Mouse (Mus musculus) gastrocnemius, postnatal 4 days (tissue): Measurements from ENCODE around the gene Ffar4. TPM values are rescaled to one million over a fixed set of nuclear protein-coding genes. Genes with fewer than 3 reads are reported as not detected.

Source experiments
- DNase-seq, 2 experiments: peaks; one replicate each; pipeline ENCODE4 v3.0.0; 2021 to 2022; ENCODE audit warnings: low spot score in 2 of 2, mixed read lengths in 2 of 2
- total RNA-seq, 2 experiments: library from RNA; stranded (reverse); gene quantifications; 2 replicates each; pipeline ENCODE4 v1.2.3; 2021

Gene Ffar4
- total RNA-seq, 2 experiments from 2014 or later, result 0.31 TPM; not detected in 1

DNA sequence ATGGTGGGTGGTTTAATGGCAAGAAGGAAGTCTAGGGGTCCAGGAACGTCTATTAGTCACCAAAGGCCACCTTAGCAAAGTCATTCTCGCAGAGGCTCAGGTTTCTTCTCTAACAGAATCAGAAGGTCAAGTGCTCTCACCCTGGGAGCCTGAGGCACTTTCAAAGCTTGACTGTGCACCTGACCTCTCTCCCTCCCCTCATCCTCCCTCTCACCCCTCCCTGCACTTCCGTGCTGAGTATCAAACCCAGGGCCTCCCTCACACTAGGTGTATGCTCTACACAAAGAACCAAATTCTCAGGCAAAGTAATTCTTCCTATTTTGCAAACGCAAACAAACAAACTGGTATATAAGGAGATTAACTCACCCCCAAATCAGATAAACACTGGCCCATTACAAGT is 640 bp upstream of the Ffar4 start:
- no peak for DNase-seq

DNA sequence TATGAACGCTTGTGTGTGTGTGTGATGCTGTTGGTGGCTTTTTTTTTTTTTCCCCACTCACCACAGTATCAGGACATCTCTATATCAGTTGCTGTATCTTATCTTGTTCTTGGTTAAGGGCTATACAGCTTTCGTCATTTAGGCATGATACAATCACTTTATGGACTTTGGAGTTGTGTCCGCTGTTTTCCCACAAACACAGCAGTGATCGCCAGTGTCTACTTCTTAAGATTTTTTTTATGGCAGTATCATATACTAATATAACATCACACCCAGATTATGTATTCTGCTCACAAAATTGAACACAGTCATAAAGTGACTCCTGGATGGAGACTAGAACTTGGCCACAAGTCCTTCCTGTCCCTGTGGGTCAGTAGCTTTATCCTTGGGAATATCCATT is 11.0 kb downstream of the Ffar4 start:
- no peak for DNase-seq

DNA sequence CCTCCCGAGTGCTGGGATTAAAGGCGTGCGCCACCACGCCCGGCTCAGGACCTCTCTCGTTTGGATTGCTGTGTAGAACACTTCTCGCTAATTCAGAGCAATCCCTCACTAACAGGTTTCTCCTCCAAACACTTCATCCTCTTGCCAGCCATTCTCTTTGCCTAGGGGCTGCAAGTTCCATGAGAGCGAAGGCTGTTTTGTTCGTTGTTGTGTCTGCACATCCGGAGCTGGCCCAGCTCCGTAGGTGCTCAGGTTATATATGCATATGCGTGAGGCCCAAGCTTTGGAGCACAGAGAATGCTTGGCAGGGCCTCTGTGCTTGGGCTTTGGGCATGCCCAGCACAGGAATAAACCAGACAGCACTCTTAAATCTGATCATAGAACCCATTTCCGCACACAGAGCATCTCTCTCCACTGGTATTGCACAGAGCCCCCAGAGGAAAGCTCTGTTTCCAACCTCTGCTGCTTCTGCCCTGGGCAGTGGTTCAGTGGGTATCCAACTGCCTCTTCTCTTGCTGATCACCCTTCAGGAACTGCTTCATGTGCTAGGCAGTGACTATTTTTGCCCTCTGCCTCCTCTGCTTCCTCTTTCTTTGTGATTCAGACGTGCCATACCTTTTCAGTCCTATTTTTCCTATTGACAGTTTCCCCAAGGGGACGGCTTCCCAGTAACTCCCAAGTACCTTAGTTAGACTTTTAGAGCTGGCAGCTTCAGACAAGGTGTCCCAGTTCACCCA is 12.8 kb downstream of the Ffar4 start:
- DNase-seq, result no peak

DNA sequence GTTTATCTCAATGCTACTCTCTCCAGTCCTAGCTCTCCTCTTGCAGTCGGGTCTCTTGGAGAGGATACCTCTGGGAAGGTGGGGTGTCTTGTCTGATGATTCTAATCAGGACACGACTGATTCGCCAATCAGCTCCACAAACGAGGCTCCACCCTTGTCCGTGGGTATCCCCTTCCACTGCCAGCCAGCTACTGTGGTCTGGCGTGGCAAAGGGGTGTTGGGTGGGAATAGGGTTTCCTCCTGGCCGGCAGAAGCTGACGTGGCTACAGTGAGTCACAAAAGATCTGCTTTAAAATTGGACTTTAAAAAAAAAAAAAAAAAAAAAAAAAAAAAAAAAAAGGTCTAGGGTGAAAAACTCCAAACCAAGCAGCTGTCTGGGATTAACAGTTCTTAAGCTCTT is 14.2 kb downstream of the Ffar4 start:
- no peak for DNase-seq

DNA sequence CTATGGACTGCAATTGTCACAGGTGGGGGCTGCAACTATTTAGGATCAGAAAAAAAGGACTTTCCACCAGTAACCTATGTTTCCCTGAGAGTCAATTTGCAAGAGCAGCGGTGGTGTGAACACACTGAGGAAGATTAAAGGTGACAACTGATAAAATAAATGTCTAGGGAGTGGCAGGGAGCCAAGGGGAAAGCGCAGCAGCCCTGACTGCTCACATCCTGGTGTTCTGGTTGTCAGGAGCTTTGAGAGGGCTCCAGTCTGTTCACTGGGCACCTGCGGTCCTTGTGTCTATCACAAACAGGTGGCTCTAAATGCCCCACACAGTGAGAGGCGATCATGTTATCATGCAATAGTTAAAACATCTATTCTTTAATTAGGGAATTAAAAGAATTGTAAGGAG is 15.7 kb downstream of the Ffar4 start:
- DNase-seq, result no peak

DNA sequence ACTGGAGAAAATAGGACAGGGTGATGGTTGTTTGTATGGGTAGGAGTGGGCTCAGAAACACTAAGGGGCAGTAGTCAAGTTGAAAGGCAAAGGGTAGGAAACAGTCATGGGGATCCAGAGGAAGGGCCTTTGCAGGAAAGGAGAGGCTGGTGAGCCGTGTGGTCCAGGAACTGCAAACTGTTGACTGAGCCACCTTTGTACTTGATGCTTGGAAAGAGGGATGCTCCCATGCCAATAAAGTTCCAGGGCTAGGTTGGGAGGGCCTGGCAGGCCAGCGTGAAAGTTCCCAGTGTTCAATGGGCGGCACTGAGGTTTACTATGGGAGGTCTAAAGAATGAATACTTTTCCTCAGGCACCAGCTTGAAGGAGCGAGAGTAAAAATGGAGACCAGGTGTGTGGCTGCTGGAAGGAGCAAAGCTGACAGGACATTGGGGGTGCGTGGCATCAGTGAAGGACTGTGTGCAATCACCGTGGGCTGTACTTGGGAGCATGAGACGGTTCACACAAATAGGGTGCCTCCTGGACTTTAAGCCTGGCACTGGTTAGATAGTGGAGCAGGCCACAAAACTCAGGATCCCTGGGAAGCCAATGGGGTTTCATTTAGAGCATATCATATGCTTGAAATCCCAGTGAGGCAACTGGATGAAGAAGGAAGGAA is 18.1 kb downstream of the Ffar4 start:
- no peak for DNase-seq

DNA sequence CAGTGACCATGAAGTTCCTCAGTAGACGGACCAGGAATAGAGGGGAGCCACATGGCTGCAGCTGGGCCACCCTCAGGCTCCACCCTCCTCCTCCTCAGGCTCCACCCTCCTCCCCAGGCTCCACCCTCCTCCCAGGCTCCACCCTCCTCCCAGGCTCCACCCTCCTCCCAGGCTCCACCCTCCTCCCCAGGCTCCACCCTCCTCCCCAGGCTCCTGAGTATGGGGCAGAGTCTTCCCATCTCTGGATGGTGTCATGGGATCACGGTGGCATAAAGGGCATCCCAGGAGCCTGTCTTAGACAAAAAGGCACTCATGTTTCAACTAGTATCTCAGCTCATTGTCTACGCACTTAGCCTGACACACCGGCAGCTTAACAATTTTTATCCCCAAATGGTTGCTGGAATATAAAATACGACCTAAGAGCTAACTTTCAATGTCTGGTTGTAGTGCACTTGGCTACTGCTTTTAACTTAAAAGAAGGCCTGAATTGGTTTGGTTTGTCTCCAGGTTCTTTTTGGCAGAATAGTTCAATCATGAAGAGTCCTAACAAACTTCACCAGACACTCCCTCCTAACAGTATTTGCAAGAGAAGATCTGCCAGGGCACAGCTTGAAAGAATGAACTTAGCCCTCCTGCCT is 23.4 kb downstream of the Ffar4 start:
- no peak for DNase-seq

DNA sequence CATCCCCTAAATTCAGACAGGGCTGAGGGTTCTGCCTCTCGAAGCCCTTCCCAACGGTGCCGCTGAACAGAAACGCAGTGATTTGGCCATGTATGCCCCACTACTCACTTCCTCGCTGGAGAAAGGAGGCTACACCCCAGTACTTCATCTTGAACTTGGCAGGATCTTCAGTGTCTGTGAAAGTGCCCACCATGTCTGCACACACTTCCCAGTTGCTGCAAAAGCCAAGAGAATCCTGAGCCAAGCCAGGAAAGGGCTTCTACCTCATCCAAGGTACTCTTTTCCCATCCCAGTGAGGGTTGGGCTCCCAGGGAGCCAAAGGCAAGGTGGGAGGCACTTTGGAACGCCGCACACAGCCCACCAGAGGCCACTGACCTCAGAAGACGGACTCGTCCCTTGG is 27.1 kb downstream of the Ffar4 start:
- DNase-seq, result no peak

DNA sequence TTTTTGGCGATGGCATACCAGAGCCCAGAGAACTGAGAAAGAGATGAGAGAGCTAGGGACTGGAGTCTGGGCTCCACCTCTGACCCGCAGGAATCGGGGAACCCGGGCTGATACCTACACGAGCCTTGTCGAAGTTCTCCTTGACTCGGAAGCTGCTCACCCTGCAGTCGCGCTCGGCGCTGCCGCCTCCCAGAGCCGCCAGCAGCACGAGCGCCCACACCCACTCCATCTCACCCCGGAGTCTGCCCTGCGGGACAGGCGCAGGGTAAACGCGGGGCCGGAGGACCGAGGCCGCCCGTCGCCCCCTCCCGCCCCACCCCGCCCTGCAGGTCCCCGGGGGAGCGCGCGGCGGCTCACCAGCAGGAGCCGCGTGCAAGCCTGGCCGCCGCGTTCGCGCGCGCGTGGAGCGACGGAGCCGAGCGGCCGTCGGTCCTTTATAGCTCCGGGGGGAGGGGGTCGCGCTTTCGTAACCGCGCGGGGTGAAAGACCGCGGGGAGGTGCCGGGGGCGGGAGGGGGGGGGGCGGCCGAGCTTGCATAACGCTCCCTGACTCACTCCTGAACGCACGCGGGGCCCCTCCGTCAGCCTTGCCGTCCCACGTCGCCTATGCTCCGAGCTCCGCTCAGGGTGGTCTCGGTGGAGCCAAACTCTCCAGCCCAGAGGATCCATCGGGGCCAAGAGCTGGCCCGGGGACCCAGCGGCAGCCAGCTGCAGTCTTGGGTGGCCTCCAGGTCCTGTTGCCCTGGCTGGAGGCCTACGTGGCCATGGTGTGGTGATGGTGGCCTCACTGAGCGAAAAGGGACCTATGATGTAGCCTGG is 27.7 kb downstream of the Ffar4 start:
- DNase-seq, result peak; percentile 46 to 53

DNA sequence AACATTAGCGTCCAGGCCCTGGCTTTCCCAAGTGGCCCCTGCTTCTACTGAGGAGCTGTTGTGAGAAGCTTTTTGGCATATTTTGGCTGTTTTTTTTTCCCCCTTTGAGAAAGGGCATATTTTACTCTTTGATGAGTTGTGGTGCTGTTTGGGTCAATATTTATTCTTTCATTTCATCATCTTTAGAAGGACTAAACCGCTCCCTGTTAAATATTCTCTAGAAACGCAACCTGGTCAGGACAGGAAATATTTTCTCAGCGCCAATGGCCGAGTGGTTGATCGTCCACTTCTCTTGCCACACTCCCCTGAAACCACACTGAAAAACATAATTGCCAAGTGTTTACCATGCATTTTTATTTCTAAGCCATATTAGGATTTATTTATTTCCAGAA is 28.3 kb downstream of the Ffar4 start, which contains the start of gene Rbp4:
TSS of gene Rbp4 (minus strand) at position 63 of the 392 bp plus-strand sequence.
- DNase-seq, result no peak

DNA sequence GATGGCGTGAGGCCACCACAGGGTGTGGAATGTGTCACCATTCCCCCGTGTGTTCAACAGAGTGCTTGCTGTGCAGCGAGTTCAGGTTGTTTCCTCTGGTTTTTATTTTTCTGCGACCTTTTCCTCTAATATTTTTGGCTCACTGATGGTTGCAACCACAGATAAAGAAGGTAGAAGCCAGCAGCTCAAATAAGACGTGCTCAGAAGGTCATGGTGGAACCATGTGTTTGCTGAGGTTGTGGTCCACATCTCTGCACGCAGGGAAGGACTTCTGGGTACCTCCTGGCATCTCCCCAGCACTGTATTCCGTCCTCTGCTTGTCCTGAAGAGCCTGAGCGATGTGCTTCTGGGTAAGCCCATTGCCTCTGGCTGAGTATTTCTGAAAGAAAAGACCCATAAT is 29.8 kb downstream of the Ffar4 start:
- no peak for DNase-seq

DNA sequence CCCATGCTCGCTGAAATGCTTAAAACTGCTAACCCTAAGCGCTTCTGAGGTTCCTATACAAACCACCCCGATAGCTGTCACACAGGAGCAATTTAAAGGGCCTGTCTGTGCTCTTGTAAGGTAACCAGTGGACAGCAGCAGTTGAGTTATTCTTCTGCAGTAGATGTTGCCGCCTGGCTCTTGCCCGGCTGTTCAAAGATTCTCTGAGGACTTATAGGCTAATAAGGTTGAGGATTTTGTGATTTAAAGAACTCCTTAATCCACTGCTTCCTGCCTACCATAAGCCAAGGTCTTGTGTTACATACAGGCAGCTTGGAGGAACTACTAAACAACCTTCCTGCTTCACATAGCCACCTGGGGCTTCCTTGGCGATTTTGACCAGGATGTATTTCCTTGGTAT is 35.6 kb downstream of the Ffar4 start, which contains the start of gene Pde6c:
TSS of gene Pde6c (plus strand) at position 301 of the 400 bp plus-strand sequence.
- DNase-seq, result no peak

DNA sequence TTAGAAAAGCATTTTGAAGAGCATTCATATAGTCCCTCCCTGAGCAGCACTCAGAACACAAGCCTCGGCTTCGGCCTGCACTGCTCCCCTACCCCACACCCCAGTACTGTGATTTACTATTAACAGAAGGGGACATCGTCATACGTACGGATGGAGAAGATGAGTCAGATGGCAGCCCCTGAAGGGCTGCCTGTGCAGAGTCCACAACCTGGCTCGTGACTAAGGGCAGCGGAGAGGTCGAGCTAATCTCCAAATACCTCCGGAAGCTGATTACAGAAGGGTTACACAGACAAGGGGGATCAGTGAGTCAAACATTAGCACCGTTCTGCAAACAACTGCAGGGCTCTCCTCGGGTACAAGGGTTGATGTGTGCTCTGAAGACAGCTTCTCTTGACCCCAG is 37.1 kb downstream of the Ffar4 start:
- no peak for DNase-seq

DNA sequence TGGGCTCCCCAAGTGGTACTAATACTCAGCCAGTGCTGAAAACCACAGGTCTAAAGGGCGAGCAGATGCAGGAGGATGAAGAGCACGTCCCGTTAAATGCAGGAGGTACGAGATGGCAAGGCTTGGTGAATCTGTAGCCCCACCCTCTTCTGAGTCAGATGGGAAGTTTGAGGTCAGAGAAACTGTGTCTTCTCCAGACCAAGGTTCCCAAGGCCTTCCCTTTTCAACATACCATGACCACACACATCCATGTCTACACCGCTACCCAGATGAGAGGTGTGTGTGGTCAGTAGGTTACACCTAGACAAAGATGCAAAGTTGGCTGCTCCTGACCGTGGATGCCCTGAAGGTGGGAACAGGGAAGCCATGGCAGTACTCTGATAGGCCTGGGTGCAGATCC is 37.9 kb downstream of the Ffar4 start:
- no peak for DNase-seq

DNA sequence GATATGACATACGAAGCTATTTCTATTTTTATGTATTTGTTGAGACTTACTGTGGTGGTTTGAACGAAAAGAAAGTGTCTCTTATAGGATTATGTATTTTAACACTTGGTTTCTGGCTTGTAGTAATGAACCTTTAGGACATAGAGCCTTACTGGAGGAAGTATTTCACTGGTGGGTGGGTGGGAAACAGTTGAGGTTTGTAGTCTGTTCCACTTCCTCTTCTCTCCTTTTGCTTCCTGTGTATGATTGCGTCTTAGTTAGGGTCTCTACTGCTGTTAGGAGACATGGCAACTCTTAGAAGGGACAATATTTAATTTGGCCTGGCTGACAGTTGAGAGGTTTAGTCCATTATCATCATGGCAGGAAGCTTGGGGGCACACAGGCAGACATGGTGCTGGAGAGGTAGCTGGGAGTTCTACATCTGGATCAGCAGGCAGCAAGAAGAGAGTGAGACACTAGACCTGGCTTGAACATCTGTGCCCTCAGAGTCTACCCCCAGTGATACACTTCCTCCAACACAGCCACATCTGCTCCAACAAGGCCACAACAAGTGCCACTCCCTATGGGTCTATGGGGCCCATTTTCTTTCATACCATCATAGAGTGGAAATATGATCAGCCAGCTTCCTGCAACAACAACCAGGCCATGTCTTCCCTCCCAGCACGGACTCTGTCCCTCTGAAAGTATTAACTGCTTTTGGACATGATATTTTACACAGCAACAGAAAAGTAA is 46.8 kb downstream of the Ffar4 start:
- DNase-seq, result no peak

DNA sequence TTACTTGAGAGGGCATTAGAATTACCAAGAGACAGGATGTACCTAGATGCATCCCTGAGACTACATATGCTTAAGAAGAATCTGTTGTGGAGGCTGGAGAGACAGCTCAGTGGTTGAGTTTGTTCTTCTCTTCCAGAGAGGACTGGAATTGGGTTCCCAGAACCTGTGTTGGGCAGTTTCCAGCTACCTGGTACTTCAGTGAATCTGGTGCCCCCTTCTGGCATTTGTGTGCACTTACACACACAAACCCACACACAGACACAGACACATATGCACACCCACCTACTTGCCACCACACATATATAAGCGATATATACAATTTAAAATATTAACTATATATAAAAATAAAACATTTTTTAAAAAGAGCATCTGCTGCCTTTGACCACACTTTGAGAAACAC is 59.4 kb downstream of the Ffar4 start:
- no peak for DNase-seq

DNA sequence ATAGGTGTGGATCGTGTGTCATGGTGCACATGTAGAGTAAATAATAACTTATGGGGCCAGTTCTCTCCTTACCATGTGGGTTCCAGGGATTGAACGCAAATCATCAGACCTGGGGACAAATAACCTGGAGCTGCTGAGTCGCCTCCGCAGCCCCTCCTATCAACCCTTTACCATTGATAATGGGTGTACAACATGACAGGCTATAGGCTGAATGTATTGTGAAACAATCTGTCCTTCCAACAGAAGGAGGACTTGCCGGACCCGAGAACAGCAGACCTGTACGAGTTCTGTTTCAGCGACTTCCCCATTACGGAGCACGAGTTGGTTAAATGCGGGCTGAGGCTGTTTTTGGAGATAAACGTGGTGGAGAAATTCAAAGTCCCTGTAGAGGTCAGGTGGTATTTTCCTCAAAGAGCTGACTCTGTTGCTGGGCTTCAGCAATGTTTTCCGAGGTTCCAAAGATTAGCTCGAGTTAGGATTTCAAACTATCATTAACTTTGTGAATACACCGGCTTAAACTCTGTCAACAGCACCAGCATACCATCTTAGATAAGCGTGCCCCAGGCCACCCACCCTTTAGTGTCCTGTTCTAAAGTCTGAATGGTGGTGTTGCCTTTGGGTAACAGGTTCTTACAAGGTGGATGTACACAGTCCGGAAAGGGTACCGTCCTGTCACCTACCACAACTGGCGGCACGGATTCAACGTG is 64.9 kb downstream of the Ffar4 start:
- no peak for DNase-seq
